Mouse (Mus musculus): ENCODE measurements at regions not wholly inside any gene's neighbourhood (a gene's known extent, or its start where the extent isn't known, plus 50 kb on each side); places are given as distances from the start of the nearest gene placed in this dataset.

DNA sequence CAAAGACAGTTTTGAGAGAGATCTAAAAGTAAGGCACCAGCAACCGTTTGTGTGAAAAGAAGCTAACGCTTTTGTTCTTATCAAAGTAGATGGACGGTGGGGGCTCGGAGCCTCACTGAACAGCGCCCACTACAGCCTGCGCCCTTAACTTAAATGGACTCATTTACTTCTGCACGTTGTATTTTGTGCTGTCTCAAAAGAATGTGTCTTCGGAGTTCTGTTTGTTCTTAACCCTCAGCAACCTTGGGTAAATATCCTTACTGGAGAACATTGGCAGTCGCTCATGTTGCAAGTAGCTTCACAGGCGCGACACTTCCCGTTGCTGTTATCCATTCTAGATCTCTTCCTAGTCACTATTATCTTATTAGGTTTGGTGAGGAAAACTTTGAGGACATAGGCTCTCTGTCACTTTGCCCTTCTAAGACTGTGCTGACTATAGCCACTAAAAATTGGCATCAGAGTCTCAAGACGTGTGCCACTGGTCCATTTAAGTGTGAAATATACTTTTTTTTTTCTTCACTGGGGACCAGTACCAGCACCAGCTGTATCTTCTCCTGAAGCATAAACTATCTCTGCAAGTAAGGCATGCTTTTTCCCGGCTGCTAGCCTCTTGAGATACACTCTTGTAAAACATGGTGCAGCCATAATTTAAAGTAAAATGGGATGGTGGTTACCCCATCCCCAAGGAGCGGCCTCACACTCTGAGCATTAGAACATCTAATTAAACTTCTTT lies 507.0 kb upstream of the Kif2a start:
- H3K27ac ChIP-seq (replicated peaks) = no peak overlapping the region
- H3K4me2 ChIP-seq (replicated peaks) = no peak overlapping the region
- 0 out of 2 replicates have a peak, but pooled peaks cover 5% of the 10 kb centered on the region for H3K4me1 ChIP-seq
- WGBS = 74% methylated on average over 15 of the region's 15 CpGs
- no peaks in the 10 kb centered on the region for H3K27me3 ChIP-seq
- no peaks in the 10 kb centered on the region for H3K36me3 ChIP-seq
- H3K9me3 ChIP-seq (replicated peaks) = no peaks in the 10 kb centered on the region
- H3K9ac ChIP-seq = no peak overlapping the region
- ATAC-seq (ENCODE audit: insufficient number of reproducible peaks, low FRiP score, low TSS enrichment, low read depth) = no peak
- no peak overlapping the region for H3K4me3 ChIP-seq (replicated peaks)

DNA sequence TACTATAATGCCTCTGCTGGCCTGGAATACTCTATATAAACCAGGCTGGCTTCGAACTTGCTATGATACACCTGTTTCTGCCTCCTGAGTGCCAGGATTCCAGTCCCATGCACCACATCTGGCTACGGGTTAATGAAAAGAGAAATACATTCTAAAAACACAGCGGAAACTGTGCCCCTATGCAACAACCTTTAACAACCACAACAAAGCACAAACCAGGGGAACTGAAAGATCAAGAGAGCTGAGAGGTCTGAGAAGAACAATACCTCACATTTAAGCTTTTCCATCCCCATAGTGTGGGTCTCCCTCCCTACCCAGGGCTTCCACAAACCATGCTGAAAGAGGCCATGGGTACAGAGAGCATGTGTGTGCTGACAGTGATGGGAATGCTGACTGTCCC lies 501.0 kb upstream of the Kif2a start:
- no peaks in the 10 kb centered on the region for H3K27me3 ChIP-seq
- no peaks in the 10 kb centered on the region for H3K36me3 ChIP-seq
- no peak overlapping the region for H3K4me3 ChIP-seq (replicated peaks)
- H3K4me2 ChIP-seq (replicated peaks) = no peak overlapping the region
- no peak overlapping the region for H3K9ac ChIP-seq
- H3K9me3 ChIP-seq (replicated peaks) = no peaks in the 10 kb centered on the region
- no peak overlapping the region for H3K27ac ChIP-seq (replicated peaks)
- WGBS = 87% methylated on average over 3 of the region's 3 CpGs
- no peaks in the 10 kb centered on the region for H3K4me1 ChIP-seq
- no peak for ATAC-seq (ENCODE audit: insufficient number of reproducible peaks, low FRiP score, low TSS enrichment, low read depth)

DNA sequence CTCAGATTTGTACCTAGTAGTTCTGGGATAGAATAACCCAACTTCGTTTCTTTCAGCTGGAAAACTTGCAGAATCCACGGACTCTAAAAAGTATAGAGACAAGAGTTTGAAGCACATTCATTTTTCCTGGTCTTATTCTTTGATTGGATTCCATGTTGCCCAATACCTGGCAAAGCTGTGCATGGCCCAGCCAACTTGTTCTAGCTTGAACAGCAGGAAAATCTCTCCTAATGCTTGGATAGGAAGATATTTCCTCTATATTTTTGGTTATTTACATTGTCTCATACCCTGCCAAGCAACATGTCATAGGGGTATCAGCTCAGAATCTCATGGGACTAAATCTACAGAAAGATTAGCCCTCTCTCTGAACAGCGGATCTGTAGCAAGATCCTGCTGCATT lies 492.3 kb upstream of the Kif2a start:
- H3K27me3 ChIP-seq = no peaks in the 10 kb centered on the region
- no peak overlapping the region for H3K9ac ChIP-seq
- 70% methylated on average over 3 of the region's 3 CpGs for WGBS
- H3K27ac ChIP-seq (replicated peaks) = no peak overlapping the region
- no peak overlapping the region for H3K4me2 ChIP-seq (replicated peaks)
- no peaks in the 10 kb centered on the region for H3K9me3 ChIP-seq (replicated peaks)
- no peak overlapping the region for H3K4me3 ChIP-seq (replicated peaks)
- H3K4me1 ChIP-seq = no peaks in the 10 kb centered on the region
- ATAC-seq (ENCODE audit: insufficient number of reproducible peaks, low FRiP score, low TSS enrichment, low read depth) = no peak
- H3K36me3 ChIP-seq = no peaks in the 10 kb centered on the region

DNA sequence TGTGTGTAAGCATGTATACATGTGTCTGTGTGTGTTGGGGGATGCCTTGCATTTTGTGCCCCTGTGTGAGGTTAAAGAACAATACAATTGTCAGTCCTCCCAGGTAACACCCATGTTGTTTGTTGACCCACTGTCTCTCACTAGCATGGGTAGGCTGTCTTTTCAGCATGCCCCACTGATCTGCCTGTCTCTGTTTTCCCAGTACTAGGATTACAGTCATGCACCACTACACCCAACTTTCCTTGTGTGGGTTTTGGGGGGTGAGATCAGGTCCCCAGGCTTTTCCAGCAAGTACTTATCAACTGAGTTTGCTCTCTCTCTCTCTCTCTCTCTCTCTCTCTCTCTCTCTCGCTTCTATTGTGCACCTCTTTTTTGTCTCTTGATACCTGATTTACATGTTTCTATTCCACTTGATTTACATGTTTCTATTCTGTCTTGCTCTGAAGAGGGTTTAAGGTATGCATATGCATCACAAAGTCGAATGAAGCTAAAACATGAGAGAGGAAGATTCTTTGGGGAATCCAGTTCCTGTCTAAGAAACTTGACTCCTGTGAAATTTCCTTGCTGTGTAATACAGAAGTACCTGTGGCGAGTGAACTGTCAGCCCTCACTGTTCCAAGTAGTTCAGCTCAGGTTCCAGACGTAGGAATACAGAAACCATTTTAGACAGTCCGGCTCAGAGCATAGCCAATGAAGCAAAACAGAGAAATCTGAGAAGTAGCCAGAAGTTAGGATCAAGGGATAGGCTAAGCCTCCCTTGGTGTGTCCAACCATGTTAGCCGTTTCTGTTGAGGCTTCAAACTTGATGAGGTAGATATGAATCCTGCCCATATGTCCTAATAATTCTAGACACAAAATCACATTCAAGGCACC lies 491.6 kb upstream of the Kif2a start:
- Histone ChIP-seq H3K4me3 (replicated peaks) (no peak overlapping the region), H3K36me3 (no peaks in the 10 kb centered on the region), H3K9me3 (replicated peaks) (no peaks in the 10 kb centered on the region), H3K27ac (replicated peaks) (no peak overlapping the region), H3K9ac (no peak overlapping the region), H3K4me2 (replicated peaks) (no peak overlapping the region), H3K27me3 (no peaks in the 10 kb centered on the region), H3K4me1 (no peaks in the 10 kb centered on the region)
- 40% methylated on average over 6 of the region's 6 CpGs for WGBS
- no peak for ATAC-seq (ENCODE audit: insufficient number of reproducible peaks, low FRiP score, low TSS enrichment, low read depth)

GRCm38 (mm10) chr13:107507336-107507735 lies 485.4 kb upstream of the Kif2a start:
- no peak overlapping the region for H3K9ac ChIP-seq
- 80% methylated on average over 3 of the region's 3 CpGs for WGBS
- no peak overlapping the region for H3K4me2 ChIP-seq (replicated peaks)
- no peaks in the 10 kb centered on the region for H3K36me3 ChIP-seq
- no peaks in the 10 kb centered on the region for H3K9me3 ChIP-seq (replicated peaks)
- H3K27ac ChIP-seq (replicated peaks) = no peak overlapping the region
- no peak for ATAC-seq (ENCODE audit: insufficient number of reproducible peaks, low FRiP score, low TSS enrichment, low read depth)
- H3K27me3 ChIP-seq = no peaks in the 10 kb centered on the region
- 0 out of 2 replicates have a peak, but pooled peaks cover 3% of the 10 kb centered on the region for H3K4me1 ChIP-seq
- H3K4me3 ChIP-seq (replicated peaks) = no peak overlapping the region

- Histone ChIP-seq H3K9ac (no peak overlapping the region), H3K27me3 (no peaks in the 10 kb centered on the region), H3K9me3 (replicated peaks) (no peaks in the 10 kb centered on the region), H3K4me1 (0 out of 2 replicates have a peak, but pooled peaks cover 3% of the 10 kb centered on the region), H3K4me3 (replicated peaks) (no peak overlapping the region), H3K27ac (replicated peaks) (no peak overlapping the region), H3K4me2 (replicated peaks) (no peak overlapping the region), H3K36me3 (no peaks in the 10 kb centered on the region)
- ATAC-seq (ENCODE audit: insufficient number of reproducible peaks, low FRiP score, low TSS enrichment, low read depth) = no peak
- WGBS = 75% methylated on average over 4 of the region's 4 CpGs
Observed at GRCm38 (mm10) chr13:107506832-107507231, 484.9 kb upstream of the Kif2a start.

GRCm38 (mm10) chr13:107505318-107505717 lies 483.4 kb upstream of the Kif2a start:
- no peak for ATAC-seq (ENCODE audit: insufficient number of reproducible peaks, low FRiP score, low TSS enrichment, low read depth)

DNA sequence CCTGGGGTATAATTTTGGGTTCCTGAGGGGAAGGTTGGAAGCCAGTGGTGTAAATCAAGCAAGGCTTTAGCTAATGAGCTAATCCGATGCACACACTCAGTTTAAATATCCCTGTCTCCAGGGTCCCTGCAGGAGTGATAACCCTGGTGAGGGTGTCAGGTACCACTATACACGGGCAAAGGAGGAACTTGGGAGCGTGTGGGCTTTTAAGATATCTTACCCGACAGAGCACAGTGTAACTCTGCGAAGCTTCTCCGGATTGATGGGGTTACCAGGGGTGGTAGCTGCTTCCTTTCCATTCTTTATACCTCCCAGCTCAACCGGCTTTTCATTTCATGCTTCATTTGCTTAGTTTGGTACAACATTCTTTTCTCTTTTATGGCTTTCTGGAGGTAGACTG lies 480.3 kb upstream of the Kif2a start:
- 0 out of 2 replicates have a peak, but pooled peaks cover 3% of the 10 kb centered on the region for H3K4me1 ChIP-seq
- H3K27me3 ChIP-seq = no peaks in the 10 kb centered on the region; the same call in 1 of the 2 replicates
- H3K9me3 ChIP-seq (replicated peaks) = no peaks in the 10 kb centered on the region
- WGBS = 35% methylated on average over 7 of the region's 7 CpGs
- no peak overlapping the region for H3K4me3 ChIP-seq (replicated peaks)
- ATAC-seq (ENCODE audit: insufficient number of reproducible peaks, low FRiP score, low TSS enrichment, low read depth) = no peak
- H3K27ac ChIP-seq (replicated peaks) = no peak overlapping the region
- no peak overlapping the region for H3K9ac ChIP-seq
- no peak overlapping the region for H3K4me2 ChIP-seq (replicated peaks)
- no peaks in the 10 kb centered on the region for H3K36me3 ChIP-seq

More at GRCm38 (mm10) chr13:107505318-107505717, 483.4 kb upstream of the Kif2a start:
- Histone ChIP-seq H3K27me3 (no peaks in the 10 kb centered on the region; the same call in 1 of the 2 replicates), H3K4me3 (replicated peaks) (no peak overlapping the region), H3K9ac (no peak overlapping the region), H3K4me1 (0 out of 2 replicates have a peak, but pooled peaks cover 3% of the 10 kb centered on the region), H3K27ac (replicated peaks) (no peak overlapping the region), H3K36me3 (no peaks in the 10 kb centered on the region), H3K4me2 (replicated peaks) (no peak overlapping the region), H3K9me3 (replicated peaks) (no peaks in the 10 kb centered on the region)

DNA sequence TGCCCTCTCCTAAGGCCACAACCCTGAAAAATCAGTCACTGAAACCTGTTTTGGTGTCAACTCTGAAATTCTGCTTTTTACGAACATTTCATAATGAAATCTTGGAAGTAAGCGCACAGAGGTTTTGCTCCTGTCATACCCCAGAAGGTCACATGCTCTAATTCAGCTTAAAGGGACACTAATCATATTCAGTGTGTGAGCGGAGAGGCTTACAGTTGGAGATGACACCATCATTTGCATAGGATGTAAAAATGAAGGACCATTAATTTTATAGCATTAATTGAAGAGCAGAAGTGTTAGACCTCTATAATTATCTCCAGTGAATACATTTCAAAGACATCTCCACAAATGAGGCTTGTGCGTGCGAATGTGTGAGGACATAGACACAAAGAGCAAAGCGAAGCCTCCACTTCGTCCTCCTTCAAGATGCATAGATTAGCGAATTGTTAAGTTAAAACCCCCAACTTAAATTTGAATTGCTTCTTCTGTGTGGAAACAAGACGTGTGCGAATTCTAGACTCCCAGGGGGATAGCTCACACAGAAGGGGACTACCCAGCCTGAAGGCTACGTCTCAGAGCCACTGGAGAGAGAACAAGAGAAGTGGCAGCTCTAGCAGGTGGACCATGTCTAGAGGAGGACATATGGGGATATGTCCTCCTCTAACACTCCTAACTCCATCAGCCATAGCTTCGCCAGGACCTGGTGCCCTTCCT lies 479.0 kb upstream of the Kif2a start:
- H3K27me3 ChIP-seq = no peaks in the 10 kb centered on the region; the same call in 1 of the 2 replicates
- no peak overlapping the region for H3K4me2 ChIP-seq (replicated peaks)
- no peaks in the 10 kb centered on the region for H3K9me3 ChIP-seq (replicated peaks)
- no peaks in the 10 kb centered on the region for H3K36me3 ChIP-seq
- no peak overlapping the region for H3K9ac ChIP-seq
- H3K4me3 ChIP-seq (replicated peaks) = no peak overlapping the region
- 0 out of 2 replicates have a peak, but pooled peaks cover 3% of the 10 kb centered on the region for H3K4me1 ChIP-seq
- WGBS = 83% methylated on average over 12 of the region's 12 CpGs
- no peak for ATAC-seq (ENCODE audit: insufficient number of reproducible peaks, low FRiP score, low TSS enrichment, low read depth)
- H3K27ac ChIP-seq (replicated peaks) = no peak overlapping the region

- 71% methylated on average over 4 of the region's 4 CpGs for WGBS
- H3K9ac ChIP-seq = no peak overlapping the region
- no peak overlapping the region for H3K4me2 ChIP-seq (replicated peaks)
- no peaks in the 10 kb centered on the region; the same call in 1 of the 2 replicates for H3K27me3 ChIP-seq
- H3K9me3 ChIP-seq (replicated peaks) = no peaks in the 10 kb centered on the region
- no peak overlapping the region for H3K4me3 ChIP-seq (replicated peaks)
- H3K4me1 ChIP-seq = 0 out of 2 replicates have a peak, but pooled peaks cover 3% of the 10 kb centered on the region
- no peaks in the 10 kb centered on the region for H3K36me3 ChIP-seq
- no peak overlapping the region for H3K27ac ChIP-seq (replicated peaks)
- ATAC-seq (ENCODE audit: insufficient number of reproducible peaks, low FRiP score, low TSS enrichment, low read depth) = no peak
Observed at GRCm38 (mm10) chr13:107499296-107499695, 477.4 kb upstream of the Kif2a start.

DNA sequence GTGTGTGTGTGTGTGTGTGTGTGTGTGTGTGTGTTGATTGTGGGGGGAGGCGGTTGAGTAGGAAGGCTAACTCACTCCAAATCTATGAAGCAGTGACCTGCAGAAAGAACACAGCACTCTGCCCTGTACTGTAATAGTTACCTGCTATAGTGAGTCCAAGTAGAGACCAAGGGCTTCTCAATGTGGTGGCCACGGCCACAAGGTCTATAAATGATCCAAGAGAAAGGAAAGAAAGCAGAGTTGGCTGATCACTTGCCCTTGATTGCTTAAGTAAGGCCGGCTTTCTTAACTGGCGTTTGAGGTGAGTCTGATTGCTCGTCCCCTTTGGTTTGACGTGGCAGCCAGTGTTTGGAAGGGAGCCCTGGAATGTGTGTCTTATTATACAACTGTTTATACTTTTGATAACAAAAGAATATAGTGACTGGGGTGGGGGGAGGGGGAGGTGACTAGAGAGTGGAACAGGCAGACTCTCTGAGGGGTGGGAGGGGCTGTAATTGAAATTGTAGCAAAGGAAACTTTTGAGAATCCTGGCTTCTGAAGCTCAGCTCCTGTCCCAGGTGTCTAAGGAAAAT lies 473.3 kb upstream of the Kif2a start:
- H3K9ac ChIP-seq = no peak overlapping the region
- H3K4me3 ChIP-seq (replicated peaks) = no peak overlapping the region
- no peaks in the 10 kb centered on the region for H3K36me3 ChIP-seq
- H3K4me1 ChIP-seq = no peaks in the 10 kb centered on the region
- H3K9me3 ChIP-seq (replicated peaks) = no peaks in the 10 kb centered on the region
- 0 out of 2 replicates have a peak, but pooled peaks cover 4% of the 10 kb centered on the region for H3K27me3 ChIP-seq
- no peak overlapping the region for H3K27ac ChIP-seq (replicated peaks)
- no peak overlapping the region for H3K4me2 ChIP-seq (replicated peaks)
- WGBS = 44% methylated on average over 6 of the region's 6 CpGs
- no peak for ATAC-seq (ENCODE audit: insufficient number of reproducible peaks, low FRiP score, low TSS enrichment, low read depth)
